Mouse (Mus musculus) thymus, adult 2 months (tissue): Measurements from ENCODE around the gene Mfsd2b.

Experiments used
- CTCF ChIP-seq: fragments of 200-500 bp; IDR thresholded peaks from 2 replicates; pipeline ENCODE4 v1.5.1; 2012; ENCODE audit warnings: mild to moderate bottlenecking, control low read depth, low read length, moderate library complexity, borderline replicate concordance; ENCODE audit not compliant: control insufficient read depth, poor library complexity, insufficient read depth; ENCODE audit errors: extremely low read depth
- POLR2A ChIP-seq: fragments of 200-500 bp; IDR thresholded peaks from 2 replicates; pipeline ENCODE4 v1.6.1; 2012; ENCODE audit warnings: mild to moderate bottlenecking, low read length, control low read depth, moderate library complexity; ENCODE audit not compliant: control insufficient read depth, poor library complexity, insufficient read depth; ENCODE audit errors: extremely low read depth

- TF ChIP-seq CTCF (no peak), POLR2A (no peak)
These were observed 1.1 kb downstream of the Mfsd2b start for GRCm38 (mm10) chr12:4872983-4873477.
